Mouse (Mus musculus): ENCODE data around the gene Zbtb5. TPM values are rescaled to one million over a fixed set of nuclear protein-coding genes. Genes with fewer than 3 reads are reported as not detected.
A peak's percentile ranks its signal among the peaks of the same experiment; 100 is the strongest.

Zbtb5 gene
- polyA plus RNA-seq, 1 experiment from 2014 or later, result 5.2 TPM

DNA sequence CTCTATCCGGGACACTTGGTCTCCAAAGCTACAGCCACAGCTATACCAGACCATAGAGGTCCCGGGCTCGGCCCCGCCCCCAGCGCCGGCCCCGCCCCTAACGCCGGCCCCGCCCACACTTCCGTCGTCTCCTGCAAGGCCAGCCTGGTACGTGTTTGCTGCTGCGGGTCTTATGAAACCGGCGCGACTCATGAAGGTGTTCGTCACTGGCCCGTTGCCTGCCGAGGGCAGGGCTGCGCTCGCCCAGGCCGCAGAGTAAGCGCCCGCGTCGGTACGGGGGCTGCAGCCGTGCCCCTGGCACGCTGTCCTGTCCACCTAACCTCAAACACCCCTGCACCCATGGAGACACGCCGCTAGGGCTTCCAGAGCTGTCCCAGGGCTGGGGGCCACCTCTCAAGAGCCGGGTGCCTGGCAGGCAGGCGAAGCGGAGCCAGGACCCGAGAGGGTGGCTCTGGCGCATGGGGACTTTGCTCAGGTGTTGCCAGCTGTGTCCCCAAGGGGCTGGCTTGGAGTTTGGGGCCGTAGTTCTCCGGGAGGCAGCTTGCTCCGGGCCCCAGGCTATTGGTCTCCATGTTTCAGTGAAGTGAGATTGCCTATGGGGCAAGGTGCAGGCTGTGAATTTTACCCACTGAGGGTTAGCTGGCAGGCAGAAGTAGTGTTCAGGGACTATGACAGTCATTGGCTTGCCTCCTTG is 30.8 kb downstream of the Zbtb5 start, which contains the start of gene Grhpr:
TSS of gene Grhpr (plus strand) at position 116 of the 694 bp plus-strand sequence.
- Histone ChIP-seq H3K9me3 (replicated peaks) (no peaks in the 10 kb centered on the region), H3K36me3 (peaks cover 29% of the 10 kb centered on the region), H3K27me3 (no peaks in the 10 kb centered on the region), H3K4me2 (peak within 1 kb of the TSS; percentile 96), H3K27ac (peak within 1 kb of the TSS; percentile 89), H3K4me1 (replicated peaks) (peaks cover 56% of the 10 kb centered on the region), H3K4me3 (replicated peaks) (peak within 1 kb of the TSS; percentile 84), H3K9ac (peak within 1 kb of the TSS; percentile 92)
- WGBS (ENCODE audit: insufficient replicate concordance), result 1% methylated on average over 40 of the region's 40 CpGs
- ATAC-seq (ENCODE audit: low read depth) (peak; percentile 92), DNase-seq (peak; percentile 79)

DNA sequence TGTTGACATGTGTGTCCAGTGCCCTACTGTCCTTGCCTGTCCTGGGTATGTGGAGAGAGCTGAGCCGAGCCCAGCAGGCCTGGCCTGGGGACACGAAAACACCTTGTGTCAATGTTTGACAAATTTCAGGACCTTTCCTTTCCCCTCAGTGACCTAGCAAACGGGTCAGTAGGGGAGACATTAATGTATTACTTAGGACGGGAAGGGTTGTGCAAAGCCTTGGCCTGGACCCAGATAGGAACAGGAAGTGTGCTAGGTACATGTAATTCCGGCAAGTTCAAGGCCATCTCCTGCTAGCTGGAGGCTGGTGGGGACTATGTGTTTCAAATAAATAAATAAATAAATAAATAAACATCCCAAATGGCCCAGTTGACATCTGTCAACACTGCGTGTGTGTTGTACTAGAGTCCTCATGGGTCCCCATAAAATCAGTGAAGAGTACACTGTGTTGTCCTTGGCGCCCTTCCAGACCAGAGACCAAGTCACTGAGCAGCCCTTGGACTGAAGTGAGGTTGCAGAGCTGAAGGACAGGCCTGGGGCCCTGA is 32.3 kb downstream of the Zbtb5 start:
- Histone ChIP-seq H3K27me3 (no peaks in the 10 kb centered on the region), H3K36me3 (peaks cover 14% of the 10 kb centered on the region), H3K4me3 (replicated peaks) (no peak overlapping the region), H3K4me2 (no peak overlapping the region), H3K9ac (no peak overlapping the region), H3K4me1 (replicated peaks) (peaks cover 52% of the 10 kb centered on the region), H3K27ac (peak overlapping the region; percentile 83), H3K9me3 (replicated peaks) (no peaks in the 10 kb centered on the region)
- peak; percentile 39 for ATAC-seq (ENCODE audit: low read depth)
- WGBS (ENCODE audit: insufficient replicate concordance), result 65% methylated on average over 7 of the region's 7 CpGs
- no peak for DNase-seq

DNA sequence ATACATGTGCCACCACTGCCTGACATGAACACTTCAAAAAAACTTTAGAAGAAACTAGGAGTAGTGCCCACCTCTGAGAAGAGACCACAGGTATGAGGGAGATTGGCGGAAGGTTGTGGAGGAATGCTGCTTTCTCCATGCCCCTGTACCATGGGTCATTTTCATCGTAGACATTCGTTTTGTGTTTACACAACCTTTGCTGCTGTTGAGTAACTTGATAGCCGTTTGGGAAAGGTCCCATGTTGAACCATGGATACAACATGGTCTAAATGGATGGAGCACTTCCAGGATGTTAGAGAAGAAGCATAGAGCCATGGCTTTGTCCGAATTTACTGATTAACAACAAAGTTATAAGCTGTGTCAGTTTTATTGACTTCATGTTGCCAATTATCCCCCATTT is 34.0 kb downstream of the Zbtb5 start:
- DNase-seq, result no peak
- Histone ChIP-seq H3K27ac (no peak overlapping the region), H3K27me3 (no peaks in the 10 kb centered on the region), H3K9me3 (replicated peaks) (no peaks in the 10 kb centered on the region), H3K4me3 (replicated peaks) (no peak overlapping the region), H3K9ac (no peak overlapping the region), H3K36me3 (no peaks in the 10 kb centered on the region), H3K4me1 (replicated peaks) (peaks cover 46% of the 10 kb centered on the region), H3K4me2 (no peak overlapping the region)
- ATAC-seq (ENCODE audit: low read depth), result no peak
- whole genome bisulfite sequencing (ENCODE audit: insufficient replicate concordance), result 66% methylated on average over 5 of the region's 5 CpGs

DNA sequence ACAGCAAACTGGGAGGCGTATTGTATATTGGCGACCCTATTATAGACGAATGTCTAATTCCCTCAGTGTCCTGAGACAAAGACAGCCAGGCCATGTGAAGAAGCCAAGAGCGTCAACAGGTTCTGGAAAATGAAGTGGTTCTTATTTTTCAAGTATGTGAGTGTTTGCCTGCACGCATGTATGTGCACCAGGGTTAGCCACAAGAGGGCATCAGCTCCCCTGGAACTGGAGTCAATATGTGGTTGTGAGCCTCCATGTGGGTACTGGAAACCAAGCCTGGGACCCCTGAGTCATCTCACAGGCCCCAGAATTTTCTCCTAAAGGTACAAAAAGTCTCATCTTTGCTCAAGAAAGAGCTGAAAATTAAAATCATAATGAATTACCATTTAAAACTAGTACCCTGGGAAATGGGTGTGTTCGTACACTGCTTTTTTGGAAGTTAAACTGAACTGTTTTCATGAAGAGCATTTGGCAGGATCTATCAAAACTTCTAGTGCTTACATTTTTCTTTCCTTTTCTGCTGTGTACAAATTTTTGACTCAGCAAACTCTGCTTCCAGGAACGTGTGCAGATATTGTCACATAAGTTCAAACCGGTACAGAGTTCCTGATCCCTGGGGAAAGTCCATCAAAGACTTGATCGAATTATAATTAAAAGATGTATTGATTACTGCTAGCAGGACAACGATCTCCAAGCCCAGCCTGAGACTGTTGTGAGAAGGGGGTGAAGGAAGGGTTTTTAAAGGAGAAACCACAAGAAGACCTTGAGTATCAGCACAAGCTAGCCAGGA is 35.1 kb downstream of the Zbtb5 start:
- no peak overlapping the region for H3K9ac ChIP-seq
- H3K27me3 ChIP-seq, result no peaks in the 10 kb centered on the region
- H3K4me3 ChIP-seq (replicated peaks), result no peak overlapping the region
- DNase-seq, result no peak
- ATAC-seq (ENCODE audit: low read depth), result no peak
- H3K36me3 ChIP-seq, result no peaks in the 10 kb centered on the region
- 75% methylated on average over 10 of the region's 10 CpGs for WGBS (ENCODE audit: insufficient replicate concordance)
- no peaks in the 10 kb centered on the region; the same call in 1 of the 2 replicates for H3K9me3 ChIP-seq (replicated peaks)
- H3K4me2 ChIP-seq, result no peak overlapping the region
- H3K4me1 ChIP-seq (replicated peaks), result peaks cover 35% of the 10 kb centered on the region
- no peak overlapping the region for H3K27ac ChIP-seq

DNA sequence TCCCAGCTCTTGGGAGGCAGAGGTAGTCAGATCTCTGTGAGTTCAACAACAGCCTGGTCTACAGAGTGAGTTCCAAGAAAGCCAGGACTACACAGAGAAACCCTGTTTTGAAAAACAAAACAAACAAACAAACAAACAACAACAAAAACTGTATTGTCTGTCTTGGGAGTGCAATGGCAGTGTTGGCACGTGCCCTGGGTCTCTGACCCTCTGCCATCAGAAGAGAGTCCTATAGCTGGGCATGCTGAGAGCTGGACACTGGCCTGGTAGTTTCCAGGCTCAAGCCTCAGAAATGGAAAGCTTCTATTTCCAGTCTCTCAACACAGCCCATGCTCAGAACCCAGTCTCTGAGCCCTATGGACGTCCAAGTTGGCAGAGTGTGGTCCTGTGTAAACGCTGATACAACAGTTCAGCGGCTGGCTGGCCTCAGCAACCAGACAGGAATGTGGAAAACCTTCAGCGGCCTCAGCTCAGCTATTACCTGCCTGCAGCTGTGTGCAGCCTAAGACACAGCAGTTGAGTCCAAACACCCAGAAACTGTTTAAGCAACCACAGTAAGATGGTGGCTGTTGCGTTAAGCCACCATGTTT is 36.1 kb downstream of the Zbtb5 start:
- peaks cover 27% of the 10 kb centered on the region for H3K4me1 ChIP-seq (replicated peaks)
- no peak overlapping the region for H3K4me2 ChIP-seq
- no peak overlapping the region for H3K4me3 ChIP-seq (replicated peaks)
- no peaks in the 10 kb centered on the region for H3K36me3 ChIP-seq
- no peaks in the 10 kb centered on the region; the same call in 1 of the 2 replicates for H3K9me3 ChIP-seq (replicated peaks)
- no peak overlapping the region for H3K9ac ChIP-seq
- no peaks in the 10 kb centered on the region for H3K27me3 ChIP-seq
- no peak overlapping the region for H3K27ac ChIP-seq
- DNase-seq, result no peak
- no peak for ATAC-seq (ENCODE audit: low read depth)
- WGBS (ENCODE audit: insufficient replicate concordance), result 65% methylated on average over 6 of the region's 6 CpGs

DNA sequence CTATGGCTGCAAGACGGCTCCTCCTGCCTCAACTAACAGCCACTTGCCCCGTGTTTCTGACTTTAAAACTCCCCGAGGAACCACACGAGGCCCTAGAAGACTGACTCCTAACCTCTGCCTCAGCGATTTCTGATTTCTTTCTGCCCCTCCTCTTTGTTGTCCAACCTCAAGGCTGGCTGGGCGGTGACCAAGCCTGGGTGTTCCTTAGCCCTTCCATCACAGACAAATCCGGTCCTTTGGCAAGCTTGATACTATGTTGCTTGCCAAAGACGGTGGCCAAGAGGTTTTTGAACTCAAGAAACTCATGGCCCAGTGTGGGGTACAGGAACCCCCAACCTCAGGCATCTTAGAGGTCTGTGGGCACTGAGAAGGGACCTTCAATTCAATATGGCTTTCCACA is 37.9 kb downstream of the Zbtb5 start:
- Histone ChIP-seq H3K4me1 (replicated peaks) (peaks cover 18% of the 10 kb centered on the region), H3K9me3 (replicated peaks) (no peaks in the 10 kb centered on the region; the same call in 1 of the 2 replicates), H3K4me2 (no peak overlapping the region), H3K27me3 (no peaks in the 10 kb centered on the region), H3K9ac (no peak overlapping the region), H3K4me3 (replicated peaks) (no peak overlapping the region), H3K36me3 (no peaks in the 10 kb centered on the region), H3K27ac (no peak overlapping the region)
- no peak for ATAC-seq (ENCODE audit: low read depth)
- DNase-seq, result no peak
- WGBS (ENCODE audit: insufficient replicate concordance), result 68% methylated on average over 8 of the region's 8 CpGs

DNA sequence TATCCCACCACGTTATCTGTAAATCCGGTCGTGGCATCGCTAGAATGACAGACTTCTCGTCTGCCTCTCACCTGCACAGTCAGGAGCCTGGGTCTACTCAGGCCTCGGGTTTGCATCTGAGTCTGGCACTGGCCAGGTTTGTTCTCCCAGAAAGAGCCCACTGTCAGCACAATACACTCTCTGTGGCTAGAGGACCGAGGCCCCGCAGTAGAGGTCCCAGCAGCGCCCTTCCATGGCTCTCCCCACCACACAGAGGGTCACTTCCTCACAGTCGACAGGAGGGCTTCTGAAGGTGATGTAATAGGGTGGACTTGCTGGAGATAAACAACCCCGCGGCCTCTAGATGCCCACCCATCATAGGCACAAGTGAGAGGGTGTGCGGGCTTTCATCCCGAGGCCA is 38.3 kb downstream of the Zbtb5 start:
- ATAC-seq (ENCODE audit: low read depth) (peak; percentile 37; the same call in 1 of the 2 replicates), DNase-seq (no peak)
- Histone ChIP-seq H3K27ac (no peak overlapping the region), H3K9ac (0 out of 2 replicates have a peak overlapping the region, but pooled peaks have one; percentile 14), H3K4me1 (replicated peaks) (peaks cover 17% of the 10 kb centered on the region), H3K9me3 (replicated peaks) (no peaks in the 10 kb centered on the region; the same call in 1 of the 2 replicates), H3K4me2 (peak overlapping the region; percentile 50), H3K36me3 (no peaks in the 10 kb centered on the region), H3K4me3 (replicated peaks) (0 out of 2 replicates have a peak overlapping the region, but pooled peaks have one; percentile 6), H3K27me3 (no peaks in the 10 kb centered on the region)
- whole genome bisulfite sequencing (ENCODE audit: insufficient replicate concordance), result 30% methylated on average over 14 of the region's 14 CpGs

DNA sequence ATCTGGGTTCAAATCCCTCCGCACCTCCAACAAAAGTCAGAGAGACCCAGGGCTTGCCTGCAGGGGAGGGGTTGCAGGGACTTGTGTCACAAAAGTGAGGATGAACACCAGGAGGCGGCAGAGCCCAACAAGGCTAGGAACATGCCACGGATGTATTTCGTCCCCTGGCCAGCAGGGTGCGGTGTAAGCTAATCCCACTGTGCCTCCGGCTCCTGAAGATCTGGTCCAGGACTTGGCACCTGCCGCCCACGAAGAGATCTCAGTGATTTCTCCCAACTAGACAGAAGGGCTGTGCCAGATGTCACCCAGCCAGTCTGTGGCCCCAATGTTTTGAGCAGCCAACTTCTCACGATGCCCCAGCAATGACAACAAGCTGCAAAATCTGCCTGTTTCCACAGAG is 38.8 kb downstream of the Zbtb5 start:
- Histone ChIP-seq H3K27ac (no peak overlapping the region), H3K4me2 (peak overlapping the region; percentile 50), H3K4me1 (replicated peaks) (peaks cover 13% of the 10 kb centered on the region), H3K36me3 (no peaks in the 10 kb centered on the region), H3K9ac (0 out of 2 replicates have a peak overlapping the region, but pooled peaks have one; percentile 14), H3K9me3 (replicated peaks) (no peaks in the 10 kb centered on the region; the same call in 1 of the 2 replicates), H3K27me3 (no peaks in the 10 kb centered on the region), H3K4me3 (replicated peaks) (0 out of 2 replicates have a peak overlapping the region, but pooled peaks have one; percentile 6)
- WGBS (ENCODE audit: insufficient replicate concordance), result 11% methylated on average over 9 of the region's 9 CpGs
- ATAC-seq (ENCODE audit: low read depth), result peak; percentile 61
- peak; percentile 83 for DNase-seq

DNA sequence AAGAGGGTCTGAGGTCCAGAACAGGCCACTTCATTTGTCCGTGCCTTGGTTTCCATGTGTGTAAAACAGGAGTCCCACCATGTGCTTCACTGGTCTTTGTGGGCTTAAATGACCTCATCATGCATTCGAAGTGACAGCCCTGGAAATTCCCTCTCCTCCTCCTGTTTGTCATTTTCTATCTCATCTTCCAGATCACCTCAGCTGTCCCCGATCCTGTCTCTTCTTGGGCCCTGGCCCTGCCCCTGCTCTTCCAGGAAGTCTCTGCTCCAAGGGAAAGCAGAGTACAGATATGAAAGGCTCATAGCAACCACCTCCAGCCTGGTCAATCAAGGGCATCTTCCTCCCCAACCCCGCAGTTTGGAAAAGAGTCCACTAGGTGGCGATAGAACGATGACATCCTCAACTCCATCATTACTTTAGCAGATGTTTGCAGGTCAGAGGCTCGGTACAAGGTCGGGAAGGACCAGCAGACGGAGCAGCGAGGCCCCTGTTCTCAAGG is 41.6 kb downstream of the Zbtb5 start:
- no peak overlapping the region for H3K9ac ChIP-seq
- no peaks in the 10 kb centered on the region for H3K36me3 ChIP-seq
- H3K4me1 ChIP-seq (replicated peaks), result peaks cover 13% of the 10 kb centered on the region
- H3K27me3 ChIP-seq, result no peaks in the 10 kb centered on the region
- WGBS (ENCODE audit: insufficient replicate concordance), result 18% methylated on average over 10 of the region's 10 CpGs
- no peak overlapping the region for H3K4me2 ChIP-seq
- DNase-seq, result peak; percentile 38
- H3K27ac ChIP-seq, result no peak overlapping the region
- no peaks in the 10 kb centered on the region; the same call in 1 of the 2 replicates for H3K9me3 ChIP-seq (replicated peaks)
- H3K4me3 ChIP-seq (replicated peaks), result no peak overlapping the region
- no peak for ATAC-seq (ENCODE audit: low read depth)

DNA sequence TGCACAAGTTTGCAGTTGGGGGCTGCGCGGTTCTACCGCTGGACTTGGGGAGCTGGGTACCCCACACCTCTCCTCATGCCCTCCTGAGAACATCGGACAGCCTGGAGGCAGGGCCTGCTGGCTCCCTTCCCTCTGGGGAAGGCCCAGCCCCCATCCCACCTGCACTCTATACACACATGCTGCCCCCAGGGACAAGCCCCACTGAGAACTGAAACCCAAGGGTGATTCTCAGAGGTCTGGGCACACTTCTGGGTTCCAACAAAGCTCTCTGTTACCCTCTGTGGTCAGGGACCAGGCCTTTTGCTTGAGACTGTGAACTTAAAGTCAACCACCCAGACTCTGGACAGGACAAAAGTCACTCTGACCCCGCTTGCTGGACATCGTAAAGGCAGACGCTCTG is 42.2 kb downstream of the Zbtb5 start:
- H3K36me3 ChIP-seq, result no peaks in the 10 kb centered on the region
- 72% methylated on average over 7 of the region's 7 CpGs for WGBS (ENCODE audit: insufficient replicate concordance)
- no peak for DNase-seq
- no peak overlapping the region for H3K4me2 ChIP-seq
- peaks cover 13% of the 10 kb centered on the region for H3K4me1 ChIP-seq (replicated peaks)
- H3K9me3 ChIP-seq (replicated peaks), result no peaks in the 10 kb centered on the region; the same call in 1 of the 2 replicates
- no peak overlapping the region for H3K27ac ChIP-seq
- H3K27me3 ChIP-seq, result no peaks in the 10 kb centered on the region
- H3K4me3 ChIP-seq (replicated peaks), result no peak overlapping the region
- ATAC-seq (ENCODE audit: low read depth), result no peak
- no peak overlapping the region for H3K9ac ChIP-seq

DNA sequence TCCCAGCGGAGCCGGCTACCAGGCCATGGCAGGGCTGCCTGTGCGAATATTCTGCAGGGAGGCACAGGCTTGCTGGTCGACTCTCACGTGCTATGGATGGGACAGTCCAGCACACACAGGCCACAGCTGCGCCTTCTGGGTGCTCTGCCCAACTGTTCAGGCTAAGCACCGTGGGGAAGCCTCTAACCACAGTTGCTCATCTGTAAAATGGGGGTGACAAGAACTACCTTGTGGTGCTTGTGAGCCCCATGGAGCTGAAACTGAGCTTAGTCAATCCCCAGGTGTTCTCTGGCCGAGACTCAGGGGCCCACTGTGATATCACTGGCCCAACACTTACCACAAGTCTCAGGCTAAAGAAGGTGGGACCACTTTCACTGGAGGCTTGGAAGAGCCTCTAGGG is 44.8 kb downstream of the Zbtb5 start:
- Histone ChIP-seq H3K27me3 (no peaks in the 10 kb centered on the region), H3K36me3 (no peaks in the 10 kb centered on the region), H3K4me3 (replicated peaks) (no peak overlapping the region), H3K4me1 (replicated peaks) (0 out of 2 replicates have a peak, but pooled peaks cover 5% of the 10 kb centered on the region), H3K9ac (no peak overlapping the region), H3K9me3 (replicated peaks) (no peaks in the 10 kb centered on the region), H3K27ac (no peak overlapping the region), H3K4me2 (no peak overlapping the region)
- ATAC-seq (ENCODE audit: low read depth) (no peak), DNase-seq (no peak)
- 67% methylated on average over 8 of the region's 8 CpGs for WGBS (ENCODE audit: insufficient replicate concordance)
